Mouse (Mus musculus): ENCODE results near the gene Slx. TPM values are rescaled to one million over a fixed set of nuclear protein-coding genes. Genes with fewer than 3 reads are reported as not detected.

Slx gene
- not detected in 2 replicates for polyA plus RNA-seq (2015; fragmentation: Nextera tagmentation; extraction: Ambion mirVana)

GRCm38 (mm10) chrX:26545465-26545864 is at the start of gene Slx:
Gene Slx, minus strand, starts transcription at chrX:26545565.

Small RNAs within 50 kb of the gene (microRNA-seq; reads per million reads assigned to microRNA genes)
- gene Gm27341, result not detected

Other genes with a start within 250 kb of the Slx start
- gene Gm2030, start 235.5 kb downstream of the Slx start, polyA plus RNA-seq (2015; fragmentation: Nextera tagmentation; extraction: Ambion mirVana), result not detected in 2 replicates
- gene Gm14525, start 157.1 kb upstream of the Slx start, polyA plus RNA-seq (2015; fragmentation: Nextera tagmentation; extraction: Ambion mirVana), result not detected in 2 replicates